Mouse (Mus musculus) intestine, postnatal 0 days (tissue): ENCODE measurements at regions not wholly inside any gene's neighbourhood (a gene's known extent, or its start where the extent isn't known, plus 50 kb on each side); places are given as distances from the start of the nearest gene placed in this dataset.

Experiments
- ATAC-seq: fragments of 200-750 bp; cut with Nextera tagmentation; 2 replicates; pipeline ENCODE4 v1.8.0; 2017; ENCODE audit warnings: mild to moderate bottlenecking, moderate TSS enrichment, moderate library complexity
- H3K27ac ChIP-seq: fragments of 300-500 bp; sonication (generic); 2 replicates; pipeline ENCODE4 v1.5.1; 2014; ENCODE audit warnings: mild to moderate bottlenecking, low read depth, low read length, moderate library complexity
- H3K27me3 ChIP-seq: fragments of 300-500 bp; sonication (generic); replicated peaks from 2 replicates; pipeline ENCODE4 v1.6.1; 2014; ENCODE audit warnings: low read length, mixed read lengths; ENCODE audit not compliant: control insufficient read depth, insufficient read depth
- H3K36me3 ChIP-seq: fragments of 300-500 bp; sonication (generic); 2 replicates; pipeline ENCODE4 v1.6.1; 2014; ENCODE audit warnings: mild to moderate bottlenecking, moderate library complexity; ENCODE audit not compliant: control insufficient read depth, insufficient read depth
- H3K4me1 ChIP-seq: fragments of 300-500 bp; sonication (generic); replicated peaks from 2 replicates; pipeline ENCODE4 v1.6.1; 2014; ENCODE audit warnings: antibody characterized with exemption, low read length, mixed read lengths; ENCODE audit not compliant: control insufficient read depth, insufficient read depth
- H3K4me2 ChIP-seq: fragments of 300-500 bp; sonication (generic); replicated peaks from 2 replicates; pipeline ENCODE4 v1.6.1; 2014; ENCODE audit warnings: low read depth, mild to moderate bottlenecking, moderate library complexity
- H3K4me3 ChIP-seq: fragments of 300-500 bp; sonication (generic); 2 replicates; pipeline ENCODE4 v1.5.1; 2014; ENCODE audit warnings: low read depth, low read length
- H3K9ac ChIP-seq: fragments of 300-500 bp; sonication (generic); 2 replicates; pipeline ENCODE4 v1.6.1; 2014; ENCODE audit warnings: mild to moderate bottlenecking, low read depth, low read length
- H3K9me3 ChIP-seq: fragments of 300-500 bp; sonication (generic); 2 replicates; pipeline ENCODE4 v1.6.1; 2016; ENCODE audit warnings: mixed run types; ENCODE audit not compliant: control insufficient read depth
- CTCF ChIP-seq: sonication (generic); IDR thresholded peaks from 2 replicates; pipeline ENCODE4 v1.5.1; 2016; ENCODE audit warnings: low read depth, mild to moderate bottlenecking, control low read depth, antibody characterized with exemption, moderate library complexity
- WGBS: fragments of 180-500 bp; shearing (Covaris S2); extraction: QIAGEN DNeasy Blood & Tissue Kit; methylation state at CpG from one replicate; pipeline ENCODE4 v1.1.7; 2014; 5-methylcytosine and 5-hydroxymethylcytosine counted together

GRCm38 (mm10) chr11:40596347-40596746 is 98.7 kb downstream of the Mat2b start:
- ATAC-seq, result no peak
- Histone ChIP-seq H3K4me2 (no peak overlapping the region), H3K4me3 (no peak overlapping the region), H3K27ac (no peak overlapping the region), H3K4me1 (no peaks in the 10 kb centered on the region), H3K9ac (no peak overlapping the region), H3K36me3 (no peaks in the 10 kb centered on the region), H3K27me3 (no peaks in the 10 kb centered on the region), H3K9me3 (no peaks in the 10 kb centered on the region)
- 54% methylated on average over 3 of the region's 3 CpGs for WGBS
- TF ChIP-seq CTCF, result no peak

GRCm38 (mm10) chr11:40592056-40592455 is 102.9 kb downstream of the Mat2b start:
- no peaks in the 10 kb centered on the region for H3K27me3 ChIP-seq
- H3K4me3 ChIP-seq, result no peak overlapping the region
- no peak for ATAC-seq
- 73% methylated on average over 4 of the region's 4 CpGs for WGBS
- H3K9me3 ChIP-seq, result no peaks in the 10 kb centered on the region
- no peak for TF ChIP-seq CTCF
- no peaks in the 10 kb centered on the region for H3K36me3 ChIP-seq
- H3K27ac ChIP-seq, result no peak overlapping the region
- no peaks in the 10 kb centered on the region for H3K4me1 ChIP-seq
- H3K4me2 ChIP-seq, result no peak overlapping the region
- H3K9ac ChIP-seq, result no peak overlapping the region

- TF ChIP-seq CTCF, result no peak
- Histone ChIP-seq H3K36me3 (no peaks in the 10 kb centered on the region), H3K9me3 (no peaks in the 10 kb centered on the region), H3K4me2 (no peak overlapping the region), H3K27me3 (no peaks in the 10 kb centered on the region), H3K4me3 (no peak overlapping the region), H3K27ac (no peak overlapping the region), H3K9ac (no peak overlapping the region), H3K4me1 (no peaks in the 10 kb centered on the region)
- WGBS, result 17% methylated on average over 3 of the region's 3 CpGs
- no peak for ATAC-seq
Measured at GRCm38 (mm10) chr11:40573758-40574139, 121.3 kb downstream of the Mat2b start.

- no peak for TF ChIP-seq CTCF
- Histone ChIP-seq H3K9me3 (no peaks in the 10 kb centered on the region), H3K4me2 (no peak overlapping the region), H3K4me1 (no peaks in the 10 kb centered on the region), H3K9ac (no peak overlapping the region), H3K4me3 (no peak overlapping the region), H3K27ac (no peak overlapping the region), H3K36me3 (no peaks in the 10 kb centered on the region), H3K27me3 (no peaks in the 10 kb centered on the region)
- no peak for ATAC-seq
- WGBS, result 34% methylated on average over 12 of the region's 12 CpGs
Measured at GRCm38 (mm10) chr11:40572953-40573757, 121.8 kb downstream of the Mat2b start.

GRCm38 (mm10) chr11:40562866-40563265 is 132.1 kb downstream of the Mat2b start:
- 69% methylated on average over 6 of the region's 6 CpGs for WGBS
- H3K9me3 ChIP-seq, result no peaks in the 10 kb centered on the region
- H3K27me3 ChIP-seq, result no peaks in the 10 kb centered on the region

GRCm38 (mm10) chr11:40561983-40562382 is 133.0 kb downstream of the Mat2b start:
- no peaks in the 10 kb centered on the region for H3K36me3 ChIP-seq
- no peaks in the 10 kb centered on the region for H3K4me1 ChIP-seq
- no peak for TF ChIP-seq CTCF
- H3K27ac ChIP-seq, result no peak overlapping the region
- 92% methylated on average over 2 of the region's 2 CpGs for WGBS
- no peaks in the 10 kb centered on the region for H3K9me3 ChIP-seq
- no peak overlapping the region for H3K4me3 ChIP-seq
- H3K27me3 ChIP-seq, result no peaks in the 10 kb centered on the region
- no peak overlapping the region for H3K9ac ChIP-seq
- ATAC-seq, result no peak
- no peak overlapping the region for H3K4me2 ChIP-seq

More at GRCm38 (mm10) chr11:40562866-40563265, 132.1 kb downstream of the Mat2b start:
- no peak overlapping the region for H3K9ac ChIP-seq
- ATAC-seq, result no peak
- no peaks in the 10 kb centered on the region for H3K36me3 ChIP-seq
- no peak overlapping the region for H3K4me3 ChIP-seq
- H3K4me2 ChIP-seq, result no peak overlapping the region
- no peak overlapping the region for H3K27ac ChIP-seq
- no peak for TF ChIP-seq CTCF
- no peaks in the 10 kb centered on the region for H3K4me1 ChIP-seq
